Mouse (Mus musculus) right cerebral cortex, postnatal 36 days (tissue): ENCODE results near the gene Shank1.
A peak's percentile ranks its signal among the peaks of the same experiment; 100 is the strongest.

Experiments used
- DNase-seq, 2 experiments: peaks; one replicate each; pipeline ENCODE4 v3.0.0; 2022; ENCODE audit warnings: low spot score in 2 of 2, mixed read lengths in 1 of 2

Gene Shank1

DNA sequence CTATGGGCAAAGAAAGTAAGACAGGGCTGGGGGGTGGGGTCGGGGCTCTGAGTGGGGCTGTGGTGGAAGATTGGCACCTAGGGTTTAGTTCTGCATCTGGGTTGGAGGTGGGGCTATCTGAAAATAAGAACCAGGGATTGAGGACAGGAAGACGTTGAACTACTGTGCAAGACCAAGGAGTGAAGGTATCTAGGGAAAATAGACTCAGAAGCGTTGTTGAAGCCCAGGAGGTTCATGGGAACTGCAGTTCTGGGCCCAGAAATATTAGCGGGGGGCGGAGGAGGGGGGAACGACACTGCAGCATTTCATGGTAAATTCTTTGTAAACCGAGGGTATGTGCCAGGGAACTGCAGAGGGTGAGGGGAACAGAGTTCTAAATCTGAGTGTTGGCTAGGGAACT, 63.4 kb downstream of the Shank1 start:
- no peak for DNase-seq

DNA sequence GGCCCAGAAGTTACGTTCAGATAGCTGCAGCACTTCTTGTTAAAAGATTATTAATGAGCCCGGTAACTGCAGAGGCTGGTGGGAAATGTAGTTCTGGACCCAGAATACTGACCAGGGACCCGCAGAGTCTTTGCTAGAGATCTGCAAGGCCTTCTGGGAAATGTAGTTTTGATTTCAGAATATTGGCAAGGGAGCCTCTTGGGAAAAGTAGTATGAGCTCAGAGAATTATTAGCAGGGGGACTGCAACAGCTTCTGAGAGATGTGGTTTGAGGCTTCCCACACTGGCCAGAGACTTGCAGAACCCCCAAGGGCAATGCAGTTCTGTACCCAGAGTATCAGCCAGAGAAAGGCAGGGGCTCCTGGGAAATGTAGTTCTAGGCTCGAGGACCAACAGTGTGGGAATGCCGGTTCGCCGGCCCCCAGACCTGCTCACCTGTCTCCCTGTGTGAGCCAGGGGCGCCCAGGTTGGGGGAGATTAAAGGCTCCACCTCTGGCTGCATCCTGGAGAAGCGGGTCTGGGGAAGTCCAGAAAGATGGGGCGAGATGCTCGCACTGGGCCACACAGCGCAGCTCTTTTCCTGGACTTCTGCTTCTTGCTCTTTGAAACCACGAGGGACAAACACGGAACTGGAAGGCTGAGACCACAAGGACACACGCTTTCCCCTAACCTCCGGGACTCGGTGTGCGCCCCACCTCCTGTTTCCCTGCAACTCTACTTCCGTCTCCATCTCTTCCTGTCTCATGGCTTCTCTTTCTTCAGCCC, 64.0 kb downstream of the Shank1 start:
- DNase-seq, result peak; percentile 82 to 94

DNA sequence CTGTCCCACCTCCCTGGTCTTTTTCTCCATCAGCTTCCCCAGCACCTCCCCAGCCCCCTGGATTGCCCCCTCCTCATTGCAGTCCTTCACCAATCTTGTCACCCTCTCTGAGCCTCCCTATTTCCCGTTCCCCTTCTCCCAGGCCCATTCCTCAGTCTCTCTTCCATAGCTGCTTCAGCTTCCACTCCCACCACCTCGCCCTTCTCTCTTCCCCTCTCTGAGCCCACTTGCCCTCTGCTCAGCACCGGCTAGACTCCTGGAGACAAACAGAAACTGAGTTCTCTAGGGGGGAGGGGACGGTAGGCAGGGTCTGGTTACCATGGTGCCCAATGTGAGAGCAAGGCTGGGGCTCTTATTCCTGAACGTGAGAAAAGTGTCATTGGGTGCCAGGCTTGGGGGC, 64.7 kb downstream of the Shank1 start:
- DNase-seq, result no peak

DNA sequence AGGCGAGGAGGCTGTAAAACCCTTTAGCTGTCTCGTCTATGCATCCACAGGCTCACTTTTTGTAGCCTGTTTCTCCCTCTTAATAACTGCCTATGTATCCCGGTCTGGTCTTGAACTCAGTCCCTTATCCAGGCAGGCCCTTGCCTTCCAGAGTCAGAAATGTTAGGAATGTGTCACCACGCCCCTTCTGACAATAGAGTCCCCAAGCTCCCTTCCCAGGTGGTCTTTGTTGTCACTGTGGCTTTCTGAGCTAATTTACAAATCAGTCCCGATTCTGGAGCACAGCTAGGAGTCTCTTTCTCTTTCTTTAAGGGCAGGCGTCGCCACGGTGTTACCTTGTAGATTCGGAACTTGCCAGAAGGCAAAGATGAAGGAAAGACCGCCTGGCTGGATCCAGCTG, 65.2 kb downstream of the Shank1 start:
- no peak for DNase-seq

DNA sequence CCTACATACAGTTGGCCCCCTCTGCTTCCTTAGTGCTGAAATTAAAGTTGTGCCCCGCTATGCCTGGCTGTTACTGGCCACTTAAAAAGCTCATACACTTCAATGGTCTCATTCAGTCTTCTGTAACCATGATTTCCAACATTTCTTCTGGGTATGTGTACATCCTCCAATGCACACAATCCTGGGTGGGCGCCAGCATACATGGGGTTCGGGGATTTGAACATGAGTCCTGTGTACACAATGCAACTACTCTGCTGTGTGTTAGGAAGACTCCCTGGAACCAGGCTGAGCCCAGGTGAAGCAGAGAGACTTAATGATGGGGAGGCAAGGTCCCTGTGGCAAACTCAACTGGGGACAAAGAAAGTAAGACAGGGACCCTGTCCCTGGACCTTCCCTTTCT, 65.7 kb downstream of the Shank1 start:
- DNase-seq, result no peak

DNA sequence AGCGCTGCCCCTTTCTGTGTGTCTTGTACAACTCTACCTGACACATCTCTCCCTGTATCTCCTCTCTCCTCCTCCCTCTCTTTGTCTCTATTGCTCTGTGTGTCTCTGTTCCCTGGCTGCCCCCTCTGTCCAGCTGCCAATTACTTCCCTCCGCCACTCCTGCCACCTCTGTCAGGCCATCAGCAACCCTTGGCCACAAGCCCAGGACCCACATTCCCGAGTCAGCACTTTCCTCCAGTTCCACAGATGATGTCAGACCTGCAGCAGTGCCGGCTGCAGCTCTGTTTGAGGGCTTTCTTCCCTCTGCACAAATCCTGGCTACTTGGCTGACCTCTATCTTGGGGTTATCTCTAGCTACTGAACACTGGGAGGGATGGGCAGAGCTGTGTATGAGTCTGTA, 68.2 kb downstream of the Shank1 start:
- no peak for DNase-seq

DNA sequence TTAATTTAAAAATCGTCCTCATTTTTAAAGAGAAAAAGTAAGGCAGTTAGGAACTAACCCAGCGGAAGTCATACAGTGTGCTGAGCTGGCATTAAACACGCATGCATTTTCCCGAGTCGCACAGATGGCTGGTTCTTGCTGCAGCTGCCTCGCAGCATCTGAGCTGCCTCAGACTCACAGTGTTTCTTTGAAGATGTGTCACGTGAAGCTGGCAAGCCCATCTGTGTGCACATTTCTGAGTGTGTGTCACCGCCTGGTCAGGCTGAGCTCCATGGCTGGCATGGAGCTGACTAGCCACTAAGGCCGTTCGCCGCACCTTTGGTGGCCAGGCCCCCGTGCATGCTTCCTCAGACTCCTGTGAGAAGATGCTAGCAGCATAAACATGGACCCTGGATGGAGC, 72.5 kb downstream of the Shank1 start:
- peak; percentile 86 to 89 for DNase-seq

DNA sequence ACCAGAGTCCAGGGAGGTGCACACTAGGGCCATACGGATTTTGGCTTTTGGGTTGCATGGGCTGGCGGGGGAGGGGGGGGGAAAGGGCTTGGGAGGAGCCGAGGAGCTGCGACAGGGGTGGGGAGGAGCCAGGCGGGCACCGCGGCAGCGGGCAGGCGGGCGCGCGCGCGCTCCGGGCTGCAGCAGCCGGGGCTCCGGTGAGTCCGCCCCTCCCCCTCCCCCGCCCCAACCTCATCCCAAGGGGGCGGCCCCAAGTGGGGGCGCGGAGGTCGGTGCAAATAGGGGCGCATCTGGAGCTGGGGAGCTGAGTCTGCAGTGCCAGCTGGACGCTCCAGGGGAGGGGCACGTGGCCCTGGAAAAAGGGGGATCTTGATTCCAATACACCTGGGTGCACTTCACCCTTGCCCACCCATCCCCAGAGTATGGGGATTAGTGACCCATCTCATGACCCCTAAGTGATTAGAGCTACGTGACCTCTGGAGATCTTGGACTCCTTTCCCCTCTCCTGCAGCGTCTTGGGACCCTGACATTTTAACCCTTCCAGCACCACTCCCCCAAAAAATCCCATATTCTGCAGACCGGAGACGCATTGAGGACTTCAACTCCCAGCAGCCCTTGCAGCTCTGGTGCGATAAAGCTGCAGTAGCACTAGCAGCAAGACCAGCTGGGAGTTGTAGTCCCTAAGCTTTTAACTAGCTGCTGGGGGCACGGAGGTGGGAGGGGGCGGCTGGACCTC, 74.1 kb downstream of the Shank1 start, which contains the start of gene Syt3:
Gene Syt3 (plus strand): TSS at position 123 of the 736 bp plus-strand sequence.
- peak; percentile 76 to 82 for DNase-seq

DNA sequence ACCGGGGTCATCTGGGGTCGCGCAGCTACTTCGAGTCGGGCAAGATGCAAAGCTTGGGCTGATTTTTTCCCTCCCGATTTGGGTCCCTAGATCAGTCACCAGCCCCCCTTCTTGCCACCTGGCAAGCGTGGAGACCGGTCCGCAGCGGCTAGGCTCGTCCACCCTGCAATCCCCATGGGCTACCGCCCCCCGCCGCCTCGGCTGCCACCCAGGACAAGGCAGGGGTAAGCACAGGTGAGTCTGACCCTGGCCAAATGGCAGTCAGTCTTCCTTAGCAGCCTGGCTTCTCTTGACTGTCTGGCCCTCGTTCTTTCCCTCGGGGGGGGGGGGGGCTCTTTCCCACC, 74.6 kb downstream of the Shank1 start:
- DNase-seq, result no peak

DNA sequence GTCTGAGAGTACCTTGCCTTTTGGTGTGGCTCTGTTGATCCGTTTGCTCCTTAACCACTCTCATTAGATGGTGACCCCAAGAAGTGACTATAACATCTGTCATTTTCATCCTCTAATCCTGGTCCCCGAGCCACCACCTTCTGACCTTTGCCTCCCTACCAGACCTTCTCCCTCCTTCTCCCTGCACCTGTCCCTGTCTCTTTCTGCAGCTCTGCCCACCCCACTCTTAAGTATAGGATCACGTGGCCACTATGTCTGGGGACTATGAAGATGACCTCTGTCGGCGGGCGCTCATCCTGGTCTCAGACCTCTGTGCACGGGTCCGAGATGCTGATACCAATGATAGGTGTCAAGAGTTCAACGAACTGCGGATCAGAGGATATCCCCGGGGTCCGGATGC, 75.7 kb downstream of the Shank1 start, which contains the start of gene 1700008O03Rik:
Gene 1700008O03Rik (minus strand): TSS at position 101 of the 400 bp plus-strand sequence.
- DNase-seq, result no peak

DNA sequence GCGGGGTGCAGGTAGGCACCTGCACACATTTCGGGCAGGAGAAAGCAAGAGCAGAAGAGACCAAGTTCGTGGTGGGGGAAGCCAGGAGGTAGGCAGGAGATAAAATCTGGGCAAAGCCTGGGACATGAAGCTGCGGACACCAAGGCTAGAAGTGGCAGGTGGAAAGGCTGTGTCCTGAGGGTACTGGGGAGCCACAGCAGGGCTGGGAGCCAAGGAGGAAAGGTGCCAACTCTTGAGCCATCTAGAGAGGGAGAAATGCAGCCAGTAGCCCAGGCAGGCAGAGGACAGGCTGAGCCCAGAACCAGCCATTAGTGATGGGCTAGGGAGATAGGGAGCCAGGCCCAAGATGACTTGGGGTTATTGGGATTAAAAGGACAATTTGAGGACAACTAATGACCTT, 81.8 kb downstream of the Shank1 start:
- DNase-seq, result no peak

DNA sequence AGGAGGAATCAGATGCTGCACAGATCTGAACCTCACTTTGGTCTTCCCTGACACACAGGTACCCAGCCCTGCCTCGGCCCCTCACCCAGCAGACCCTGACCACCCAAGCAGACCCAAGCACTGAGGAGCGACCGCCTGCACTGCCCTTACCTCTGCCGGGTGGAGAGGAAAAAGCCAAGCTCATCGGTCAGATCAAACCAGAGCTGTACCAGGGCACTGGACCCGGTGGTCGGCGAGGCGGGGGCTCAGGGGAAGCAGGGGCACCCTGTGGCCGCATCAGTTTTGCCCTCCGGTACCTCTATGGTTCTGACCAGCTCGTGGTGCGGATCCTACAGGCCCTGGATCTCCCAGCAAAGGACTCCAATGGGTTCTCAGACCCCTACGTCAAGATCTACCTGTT, 82.3 kb downstream of the Shank1 start:
- no peak for DNase-seq

DNA sequence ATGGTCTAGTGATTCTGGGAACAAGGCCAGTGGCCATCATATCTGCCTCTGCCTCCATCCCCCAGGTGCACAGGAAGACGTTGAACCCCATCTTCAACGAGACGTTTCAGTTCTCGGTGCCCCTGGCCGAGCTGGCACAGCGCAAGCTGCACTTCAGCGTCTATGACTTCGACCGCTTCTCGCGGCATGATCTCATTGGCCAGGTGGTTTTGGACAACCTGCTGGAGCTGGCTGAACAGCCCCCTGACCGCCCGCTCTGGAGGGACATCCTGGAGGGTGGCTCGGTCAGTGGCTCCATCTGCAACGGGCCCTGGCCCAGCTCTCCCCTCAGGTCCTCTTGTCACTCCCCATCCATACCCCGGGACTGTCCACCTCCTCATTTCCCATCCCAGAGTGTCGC, 83.2 kb downstream of the Shank1 start:
- DNase-seq, result no peak

DNA sequence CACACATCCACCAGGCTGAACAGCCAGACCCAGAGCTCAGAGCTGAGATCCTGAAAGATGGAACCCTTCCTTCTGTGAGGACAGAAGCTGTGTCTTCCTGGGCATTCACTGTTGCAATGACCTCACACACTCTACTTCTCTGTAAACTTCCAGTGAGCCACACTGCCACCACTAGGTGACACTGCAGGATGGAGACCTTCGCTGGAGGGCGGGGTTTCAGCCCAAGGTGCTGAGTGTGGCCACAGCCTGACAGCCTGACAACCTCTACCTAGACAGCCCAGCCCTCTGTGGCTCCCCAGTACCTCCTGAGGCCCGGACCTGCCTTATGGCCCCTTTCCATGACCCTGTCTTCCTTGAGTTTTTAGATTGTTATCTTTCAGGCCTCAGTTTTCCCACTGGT, 88.5 kb downstream of the Shank1 start:
- no peak for DNase-seq

DNA sequence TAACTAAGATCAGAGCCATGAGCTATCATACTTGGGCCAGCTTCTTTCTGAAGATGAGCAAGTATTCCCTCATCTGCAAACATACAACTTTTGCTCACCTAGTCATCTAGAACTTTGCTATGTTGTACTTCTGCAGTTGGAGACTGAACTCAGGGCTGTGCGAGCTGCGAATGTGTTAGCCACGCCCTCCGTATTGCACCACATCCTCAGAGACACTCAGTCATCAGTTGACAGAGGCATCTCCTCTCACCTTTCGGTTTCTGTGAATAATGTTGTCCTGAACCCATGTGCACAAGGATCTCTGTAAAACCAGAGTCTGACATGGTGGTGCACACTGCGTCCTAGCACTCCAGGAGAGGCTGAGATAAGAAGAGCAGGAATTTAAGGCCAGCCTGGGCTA, 91.6 kb downstream of the Shank1 start:
- DNase-seq, result no peak

DNA sequence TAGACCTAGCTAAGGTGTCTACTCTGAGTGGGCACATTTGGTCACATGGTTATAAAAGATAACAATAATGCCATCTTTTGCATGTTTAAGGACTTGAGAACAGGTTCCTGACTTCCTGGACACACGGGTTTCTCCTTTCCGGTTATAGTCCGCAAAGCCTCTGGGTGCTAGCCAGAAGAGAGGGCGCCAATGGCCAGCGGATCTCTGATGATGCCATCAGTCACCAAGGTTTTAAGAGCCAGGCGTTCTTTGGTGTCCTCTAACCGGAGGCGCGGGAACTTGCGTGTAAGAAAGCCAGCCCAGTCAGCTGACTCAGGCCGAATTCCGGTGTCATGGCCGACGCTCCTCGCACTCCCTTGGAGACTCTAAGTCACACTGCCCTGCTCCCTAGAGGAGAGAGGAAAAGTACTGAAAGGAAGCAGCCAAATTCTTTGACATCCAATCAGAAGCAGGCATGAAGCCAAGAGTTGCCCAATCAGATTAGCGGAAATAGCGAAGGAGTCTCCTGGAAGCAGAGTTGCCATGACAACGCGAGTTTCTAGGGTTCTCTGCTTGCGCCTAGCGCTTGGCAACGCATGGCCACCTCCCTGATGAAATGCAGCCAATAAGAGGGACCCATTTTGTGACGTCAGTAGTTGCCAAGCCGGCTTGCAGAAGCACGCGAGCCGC, 95.4 kb downstream of the Shank1 start:
- DNase-seq, result peak; percentile 95 to 98

DNA sequence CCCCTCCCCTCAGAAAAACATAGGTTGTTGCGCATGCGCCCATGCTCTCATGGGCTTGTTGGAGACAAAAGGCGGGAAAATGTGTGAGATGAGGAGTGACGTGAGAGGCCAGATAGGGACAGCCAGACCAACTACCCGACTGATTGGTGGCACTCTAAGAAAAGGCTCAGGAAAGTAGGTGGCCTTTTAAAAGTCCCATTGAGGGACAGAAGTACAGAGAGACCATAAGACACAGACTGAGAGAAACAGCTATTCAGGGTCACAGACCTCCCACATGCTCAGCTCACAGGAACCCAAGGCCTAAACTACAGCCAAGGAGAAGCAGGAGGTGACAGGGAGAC, 95.9 kb downstream of the Shank1 start:
- no peak for DNase-seq
